Mouse (Mus musculus) heart, embryonic 13.5 days (tissue): ENCODE data around the gene Mlycd. TPM values are rescaled to one million over a fixed set of nuclear protein-coding genes. Genes with fewer than 3 reads are reported as not detected.

Source experiments
- ATAC-seq: fragments of 200-750 bp; cut with Nextera tagmentation; 2 replicates; pipeline ENCODE4 v1.8.0; 2017; ENCODE audit warnings: moderate TSS enrichment; ENCODE audit not compliant: insufficient number of reproducible peaks, low FRiP score, low TSS enrichment; ENCODE audit errors: extremely low read depth
- H3K27ac ChIP-seq: fragments of 300-500 bp; sonication (generic); replicated peaks from 2 replicates; pipeline ENCODE4 v1.5.1; 2015; ENCODE audit warnings: moderate library complexity, mild to moderate bottlenecking, inconsistent platforms
- H3K27me3 ChIP-seq: fragments of 300-500 bp; sonication (generic); replicated peaks from 2 replicates; pipeline ENCODE4 v1.6.1; 2015; ENCODE audit warnings: mild to moderate bottlenecking, inconsistent platforms
- H3K36me3 ChIP-seq: fragments of 300-500 bp; sonication (generic); 2 replicates; pipeline ENCODE4 v1.6.1; 2015; ENCODE audit warnings: mild to moderate bottlenecking, inconsistent platforms
- H3K4me1 ChIP-seq: fragments of 300-500 bp; sonication (generic); 2 replicates; pipeline ENCODE4 v1.6.1; 2015; ENCODE audit warnings: inconsistent platforms
- H3K4me2 ChIP-seq: fragments of 300-500 bp; sonication (generic); 2 replicates; pipeline ENCODE4 v1.6.1; 2015; ENCODE audit warnings: inconsistent platforms, mild to moderate bottlenecking, moderate library complexity
- H3K4me3 ChIP-seq: fragments of 300-500 bp; sonication (generic); 2 replicates; pipeline ENCODE4 v1.5.1; 2015; ENCODE audit warnings: moderate library complexity, mild to moderate bottlenecking, inconsistent platforms
- H3K9ac ChIP-seq: fragments of 300-500 bp; sonication (generic); 2 replicates; pipeline ENCODE4 v1.6.1; 2015; ENCODE audit warnings: inconsistent platforms, mild to moderate bottlenecking, moderate library complexity
- H3K9me3 ChIP-seq: fragments of 300-500 bp; sonication (generic); 2 replicates; pipeline ENCODE4 v1.6.1; 2016; ENCODE audit warnings: inconsistent platforms
- WGBS: fragments of 180-500 bp; shearing (Covaris S2); methylation state at CpG from one replicate; pipeline ENCODE4 v1.1.7; 2015; ENCODE audit warnings: mixed read lengths; 5-methylcytosine and 5-hydroxymethylcytosine counted together
- polyA plus RNA-seq: library from polyadenylated mRNA; unstranded; fragments of >200 nt; fragmentation: Nextera tagmentation; extraction: Ambion mirVana; gene quantifications from 2 replicates; pipeline ENCODE4 v1.2.1, GENCODE M21; 2015

The Mlycd gene
- polyA plus RNA-seq, 1 experiment from 2014 or later = 17.0 TPM

- Histone ChIP-seq H3K4me3 (peak within 1 kb of the TSS; percentile 68), H3K9me3 (no peaks in the 10 kb centered on the region), H3K9ac (peak within 1 kb of the TSS; percentile 84), H3K4me1 (peaks cover 9% of the 10 kb centered on the region), H3K4me2 (peak within 1 kb of the TSS; percentile 97), H3K27ac (no peak within 1 kb of the TSS), H3K27me3 (peaks cover 90% of the 10 kb centered on the region), H3K36me3 (no peaks in the 10 kb centered on the region)
- 3% methylated on average over 37 of the region's 52 CpGs for WGBS
- ATAC-seq = no peak
Observed at GRCm38 (mm10) chr8:119446211-119446989, 51.7 kb downstream of the Mlycd start, which contains the start of gene Necab2. Gene Necab2, plus strand, starts transcription at chr8:119446719.

- no peak overlapping the region for H3K27ac ChIP-seq
- peak overlapping the region; percentile 97 for H3K4me2 ChIP-seq
- WGBS = under 1% methylated on average over 76 of the region's 80 CpGs
- H3K4me3 ChIP-seq = peak overlapping the region; percentile 68
- peak overlapping the region; percentile 84 for H3K9ac ChIP-seq
- ATAC-seq = no peak
- H3K9me3 ChIP-seq = no peaks in the 10 kb centered on the region
- peaks cover 9% of the 10 kb centered on the region for H3K4me1 ChIP-seq
- peaks cover 90% of the 10 kb centered on the region for H3K27me3 ChIP-seq
- no peaks in the 10 kb centered on the region for H3K36me3 ChIP-seq
Observed at GRCm38 (mm10) chr8:119446990-119447780, 52.5 kb downstream of the Mlycd start.

DNA sequence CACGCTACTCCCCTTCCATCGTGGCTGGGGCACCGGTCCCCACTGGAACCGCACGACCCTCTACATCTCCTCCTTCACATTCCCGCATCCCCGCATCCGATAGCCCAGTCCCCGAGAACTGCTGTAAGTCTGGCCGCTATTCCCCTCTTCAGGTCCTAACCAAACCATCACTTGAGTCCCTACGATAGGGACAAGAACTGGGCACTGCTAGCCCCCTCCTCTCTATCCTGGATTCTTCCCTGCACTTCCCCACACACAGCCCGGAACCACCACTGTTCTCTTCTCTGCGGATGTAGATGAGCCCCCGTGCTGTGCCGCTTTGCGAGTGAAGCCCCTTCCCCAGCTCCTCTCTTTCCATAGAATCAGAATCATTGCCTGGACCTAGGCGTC, 53.1 kb downstream of the Mlycd start:
- Histone ChIP-seq H3K9me3 (no peaks in the 10 kb centered on the region), H3K36me3 (no peaks in the 10 kb centered on the region), H3K4me3 (peak overlapping the region; percentile 68), H3K27ac (no peak overlapping the region), H3K4me2 (peak overlapping the region; percentile 97), H3K27me3 (peaks cover 90% of the 10 kb centered on the region), H3K9ac (no peak overlapping the region), H3K4me1 (peaks cover 9% of the 10 kb centered on the region)
- WGBS = 3% methylated on average over 17 of the region's 17 CpGs
- ATAC-seq = no peak

- no peaks in the 10 kb centered on the region for H3K9me3 ChIP-seq
- no peak overlapping the region for H3K4me3 ChIP-seq
- peaks cover 9% of the 10 kb centered on the region for H3K4me1 ChIP-seq
- 70% methylated on average over 12 of the region's 12 CpGs for WGBS
- ATAC-seq = no peak
- H3K27me3 ChIP-seq = peaks cover 87% of the 10 kb centered on the region
- H3K27ac ChIP-seq = no peak overlapping the region
- no peaks in the 10 kb centered on the region for H3K36me3 ChIP-seq
- H3K9ac ChIP-seq = no peak overlapping the region
- no peak overlapping the region for H3K4me2 ChIP-seq
Observed at GRCm38 (mm10) chr8:119449627-119450026, 54.9 kb downstream of the Mlycd start.

GRCm38 (mm10) chr8:119451131-119451530, 56.5 kb downstream of the Mlycd start:
- H3K36me3 ChIP-seq = no peaks in the 10 kb centered on the region
- peaks cover 20% of the 10 kb centered on the region for H3K4me1 ChIP-seq
- no peak overlapping the region for H3K9ac ChIP-seq
- peaks cover 74% of the 10 kb centered on the region for H3K27me3 ChIP-seq
- H3K4me3 ChIP-seq = no peak overlapping the region
- ATAC-seq = no peak
- no peak overlapping the region for H3K27ac ChIP-seq
- no peak overlapping the region for H3K4me2 ChIP-seq
- no peaks in the 10 kb centered on the region for H3K9me3 ChIP-seq
- 87% methylated on average over 4 of the region's 4 CpGs for WGBS

DNA sequence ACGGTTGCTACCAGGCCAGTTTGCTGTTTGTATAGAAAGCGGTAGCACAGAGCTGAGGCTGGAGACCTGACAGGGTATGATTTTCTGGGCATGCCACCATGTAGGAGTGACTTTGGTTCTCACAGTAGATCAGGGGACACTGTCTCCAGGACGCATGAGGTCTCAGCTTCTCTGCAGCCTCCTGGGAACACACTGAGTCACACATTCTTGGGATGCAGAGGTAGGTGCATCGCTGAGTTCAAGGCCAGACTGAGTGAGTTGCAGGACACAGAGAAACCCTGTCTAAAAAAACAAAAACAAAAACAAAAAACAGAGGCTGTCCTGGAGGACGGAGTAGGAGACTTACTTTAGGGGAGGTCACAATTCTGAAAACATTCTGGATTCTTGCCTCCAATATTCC, 58.2 kb downstream of the Mlycd start:
- H3K27me3 ChIP-seq = peaks cover 65% of the 10 kb centered on the region
- no peaks in the 10 kb centered on the region for H3K36me3 ChIP-seq
- no peaks in the 10 kb centered on the region for H3K9me3 ChIP-seq
- no peak overlapping the region for H3K27ac ChIP-seq
- ATAC-seq = no peak
- H3K9ac ChIP-seq = no peak overlapping the region
- 73% methylated on average over 5 of the region's 5 CpGs for WGBS
- H3K4me3 ChIP-seq = no peak overlapping the region
- no peak overlapping the region for H3K4me2 ChIP-seq
- peaks cover 19% of the 10 kb centered on the region for H3K4me1 ChIP-seq

DNA sequence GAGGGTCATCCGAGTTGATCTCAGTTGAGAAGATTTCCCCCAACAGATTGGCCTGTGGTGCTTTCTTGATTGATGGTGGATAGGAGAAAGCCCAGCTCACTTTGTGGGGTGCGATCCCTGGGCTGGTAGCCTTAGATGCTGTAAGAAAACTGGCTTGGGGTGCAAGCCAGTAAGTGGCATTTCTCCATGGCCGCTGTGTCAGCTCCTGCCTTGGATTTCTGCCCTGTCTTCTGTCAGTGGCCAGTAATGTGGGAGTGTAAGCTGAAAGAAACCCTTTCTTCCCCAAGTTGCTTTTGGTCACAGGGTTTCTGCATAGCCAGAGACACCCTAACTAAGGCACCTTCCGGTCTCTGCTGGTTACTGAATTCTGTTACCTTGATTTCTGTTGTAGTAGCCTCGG, 61.4 kb downstream of the Mlycd start:
- no peak overlapping the region for H3K4me2 ChIP-seq
- peaks cover 41% of the 10 kb centered on the region for H3K27me3 ChIP-seq
- no peak overlapping the region for H3K9ac ChIP-seq
- no peak overlapping the region for H3K27ac ChIP-seq
- peaks cover 27% of the 10 kb centered on the region for H3K4me1 ChIP-seq
- WGBS = 67% methylated on average over 5 of the region's 5 CpGs
- H3K9me3 ChIP-seq = no peaks in the 10 kb centered on the region
- no peaks in the 10 kb centered on the region for H3K36me3 ChIP-seq
- ATAC-seq = no peak
- no peak overlapping the region for H3K4me3 ChIP-seq

- Histone ChIP-seq H3K9me3 (no peaks in the 10 kb centered on the region), H3K4me3 (0 out of 2 replicates have a peak overlapping the region, but pooled peaks have one; percentile 13), H3K4me1 (peaks cover 32% of the 10 kb centered on the region), H3K27me3 (peaks cover 48% of the 10 kb centered on the region), H3K9ac (0 out of 2 replicates have a peak overlapping the region, but pooled peaks have one; percentile 17), H3K4me2 (peak overlapping the region; percentile 54), H3K36me3 (no peaks in the 10 kb centered on the region), H3K27ac (no peak overlapping the region)
- 27% methylated on average over 16 of the region's 16 CpGs for WGBS
- ATAC-seq = no peak
Observed at GRCm38 (mm10) chr8:119459724-119460123, 65.0 kb downstream of the Mlycd start.

Other genes with a start within 250 kb of the Mlycd start
- 288 and 312 TPM in 2 replicates for gene Hsbp1, start 50.4 kb upstream of the Mlycd start, polyA plus RNA-seq
- gene Osgin1, start 39.2 kb downstream of the Mlycd start, polyA plus RNA-seq = 0.51 and 0.89 TPM in 2 replicates
- gene Necab2, start 51.8 kb downstream of the Mlycd start, polyA plus RNA-seq = 0.57 and 0.79 TPM in 2 replicates
- gene Slc38a8, start 106.8 kb downstream of the Mlycd start, polyA plus RNA-seq = not detected in 2 replicates
- gene Mbtps1, start 163.9 kb downstream of the Mlycd start, polyA plus RNA-seq = 69.7 and 72.2 TPM in 2 replicates
- gene Hsdl1, start 180.3 kb downstream of the Mlycd start, polyA plus RNA-seq = 31.3 and 32.4 TPM in 2 replicates
- gene Dnaaf1, start 180.4 kb downstream of the Mlycd start, polyA plus RNA-seq = 0.17 and 0.24 TPM in 2 replicates
- 6.0 and 6.6 TPM in 2 replicates for gene Taf1c, start 210.3 kb downstream of the Mlycd start, polyA plus RNA-seq
- not detected in 2 replicates for gene Adad2, start 217.9 kb downstream of the Mlycd start, polyA plus RNA-seq
- gene Kcng4, start 240.8 kb downstream of the Mlycd start, polyA plus RNA-seq = not detected in 2 replicates